Mouse (Mus musculus): Measurements from ENCODE around the gene Siglecg. TPM values are rescaled to one million over a fixed set of nuclear protein-coding genes. Genes with fewer than 3 reads are reported as not detected.

Gene Siglecg
- polyA plus RNA-seq, 1 experiment from 2014 or later: 3.5 TPM

DNA sequence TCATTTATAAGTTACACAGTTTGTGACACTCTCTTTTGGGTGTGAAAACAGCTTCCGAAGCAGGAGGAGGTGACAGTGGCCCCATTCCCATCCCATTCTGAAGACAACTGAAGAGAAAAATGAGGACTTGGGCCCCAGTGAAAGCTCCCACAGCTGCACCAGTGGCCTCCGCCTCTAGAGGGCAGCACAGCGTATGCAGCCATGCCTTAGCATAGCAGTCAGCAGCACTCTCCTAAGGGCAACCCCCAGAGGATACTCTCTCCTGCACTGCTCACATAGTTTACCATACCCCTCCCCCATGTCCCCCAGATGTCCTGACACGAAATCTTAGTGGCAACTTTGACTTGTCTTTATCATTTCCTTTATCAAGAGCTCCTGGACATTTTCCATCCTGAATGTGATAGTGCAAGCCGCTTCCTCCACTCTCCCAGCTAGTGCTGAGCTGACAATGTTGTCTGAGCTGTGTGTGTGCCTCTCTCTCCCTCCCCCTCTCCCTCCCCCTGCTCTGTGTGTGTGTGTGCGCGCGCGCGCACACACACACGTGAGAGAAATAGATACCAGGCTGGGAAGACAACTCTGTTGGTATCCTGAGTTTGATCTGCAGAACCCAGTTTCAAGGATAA lies 15.1 kb downstream of the Siglecg start:
- Histone ChIP-seq H3K27ac (ENCODE audit: low read depth) (no peak overlapping the region), H3K36me3 (replicated peaks; ENCODE audit: insufficient read depth, low read length) (no peaks in the 10 kb centered on the region), H3K27me3 (ENCODE audit: insufficient read depth, low read length) (no peaks in the 10 kb centered on the region), H3K4me1 (ENCODE audit: insufficient read depth) (no peaks in the 10 kb centered on the region), H3K9me3 (ENCODE audit: low read length) (no peaks in the 10 kb centered on the region), H3K4me2 (ENCODE audit: low read depth, low read length) (peak overlapping the region; percentile 40; the same call in 1 of the 2 replicates), H3K9ac (replicated peaks) (no peak overlapping the region), H3K4me3 (ENCODE audit: low read depth, low read length) (no peak overlapping the region)
- ATAC-seq (peak; percentile 92), DNase-seq (peak; percentile 88)
- TF ChIP-seq CTCF (IDR thresholded peaks at IDR 0.05; ENCODE audit: low read depth) (peak; percentile 96), EP300 (IDR thresholded peaks at IDR 0.05; ENCODE audit: low read depth) (no peak)
- WGBS (ENCODE audit: insufficient replicate concordance): 13% methylated on average over 11 of the region's 11 CpGs

DNA sequence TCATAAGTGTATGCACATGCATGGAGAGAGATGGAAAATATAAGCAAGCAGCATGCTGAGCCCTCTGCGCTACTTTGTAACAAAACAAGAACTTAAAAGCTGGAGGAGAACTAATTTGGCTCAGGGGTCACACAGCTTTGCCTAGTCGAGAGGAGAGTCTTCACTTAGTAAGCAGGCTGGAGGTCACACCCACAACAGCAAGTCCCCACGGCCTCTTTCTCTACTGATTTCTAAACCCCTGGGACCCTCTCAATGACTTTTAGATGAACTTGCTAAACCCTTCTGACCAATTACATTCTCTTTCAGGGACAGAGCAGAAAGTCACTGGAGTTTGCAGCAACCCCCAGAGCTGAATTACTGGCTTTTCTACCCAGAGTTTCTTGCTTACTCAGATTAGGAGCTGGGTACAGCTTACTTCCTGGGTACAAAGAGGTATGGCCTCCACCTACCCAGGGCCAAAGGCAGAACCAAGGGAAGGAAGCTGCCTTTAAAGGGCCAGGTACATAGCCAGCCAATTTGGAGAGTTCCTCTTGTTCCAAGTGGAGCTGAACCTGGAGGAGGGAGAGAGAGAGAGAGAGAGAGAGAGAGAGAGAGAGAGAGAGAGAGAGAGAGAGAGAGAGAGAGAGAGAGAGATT lies 16.1 kb downstream of the Siglecg start:
- Histone ChIP-seq H3K36me3 (replicated peaks; ENCODE audit: insufficient read depth, low read length) (no peaks in the 10 kb centered on the region), H3K4me2 (ENCODE audit: low read depth, low read length) (no peak overlapping the region), H3K9me3 (ENCODE audit: low read length) (no peaks in the 10 kb centered on the region), H3K4me1 (ENCODE audit: insufficient read depth) (no peaks in the 10 kb centered on the region), H3K27me3 (ENCODE audit: insufficient read depth, low read length) (no peaks in the 10 kb centered on the region), H3K9ac (replicated peaks) (no peak overlapping the region), H3K4me3 (ENCODE audit: low read depth, low read length) (no peak overlapping the region), H3K27ac (ENCODE audit: low read depth) (no peak overlapping the region)
- ATAC-seq: no peak
- 55% methylated on average over 3 of the region's 3 CpGs for WGBS (ENCODE audit: insufficient replicate concordance)
- TF ChIP-seq EP300 (IDR thresholded peaks at IDR 0.05; ENCODE audit: low read depth) (no peak), CTCF (IDR thresholded peaks at IDR 0.05; ENCODE audit: low read depth) (no peak)
- DNase-seq: no peak

DNA sequence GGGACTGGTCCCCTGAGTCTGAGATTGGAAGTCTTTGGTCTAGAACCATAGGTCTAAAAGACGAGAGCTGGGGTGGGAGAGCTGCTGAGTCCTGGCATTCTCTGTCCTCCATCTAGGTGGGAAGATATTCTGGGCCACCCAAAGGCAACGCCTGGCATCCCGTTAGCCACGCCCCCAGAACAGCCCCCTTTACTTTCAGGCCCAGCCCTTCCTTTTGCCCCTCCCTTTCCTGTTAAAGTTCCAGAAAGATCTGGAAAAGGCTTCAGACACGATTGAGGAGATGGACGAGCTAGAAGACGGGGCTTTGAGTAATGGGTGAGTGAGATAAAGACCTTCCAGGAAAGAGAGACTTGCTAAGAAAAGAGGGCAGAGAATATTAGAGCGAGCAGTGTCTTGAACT lies 19.4 kb downstream of the Siglecg start, which contains the start of gene Lim2:
Gene Lim2, plus strand, starts transcription at position 265 of the 400 bp plus-strand sequence.
- WGBS (ENCODE audit: insufficient replicate concordance): 77% methylated on average over 8 of the region's 8 CpGs

DNA sequence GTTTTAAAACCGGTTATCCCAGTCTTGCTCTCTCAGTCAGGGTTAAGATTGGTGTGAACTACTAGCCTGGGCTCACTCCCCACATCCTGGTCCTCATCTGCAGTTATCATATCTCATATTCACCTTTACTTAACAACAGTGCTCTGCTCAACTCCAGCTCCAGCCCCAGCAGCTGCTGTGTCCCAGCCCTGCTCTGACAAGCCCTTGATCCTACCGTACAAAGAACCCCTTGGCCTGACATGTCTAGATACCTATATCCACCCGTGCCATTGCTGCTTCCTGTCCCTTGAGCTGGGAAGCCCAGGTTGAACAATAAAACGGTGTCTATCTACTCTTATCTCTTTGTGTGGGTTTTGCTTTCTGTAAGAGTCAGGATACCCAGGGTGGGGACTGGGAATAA lies 21.5 kb downstream of the Siglecg start:
- no peak for TF ChIP-seq CTCF (IDR thresholded peaks at IDR 0.05; ENCODE audit: low read depth)
- no peak for TF ChIP-seq EP300 (IDR thresholded peaks at IDR 0.05; ENCODE audit: low read depth)
- Histone ChIP-seq H3K4me3 (ENCODE audit: low read depth, low read length) (no peak overlapping the region), H3K27ac (ENCODE audit: low read depth) (no peak overlapping the region), H3K27me3 (ENCODE audit: insufficient read depth, low read length) (no peaks in the 10 kb centered on the region), H3K9me3 (ENCODE audit: low read length) (no peaks in the 10 kb centered on the region; the same call in 1 of the 2 replicates), H3K4me1 (ENCODE audit: insufficient read depth) (no peaks in the 10 kb centered on the region), H3K4me2 (ENCODE audit: low read depth, low read length) (no peak overlapping the region), H3K9ac (replicated peaks) (no peak overlapping the region), H3K36me3 (replicated peaks; ENCODE audit: insufficient read depth, low read length) (no peaks in the 10 kb centered on the region)
- ATAC-seq: no peak
- no peak for DNase-seq
- WGBS (ENCODE audit: insufficient replicate concordance): 41% methylated on average over 4 of the region's 4 CpGs

More for the DNA sequence above, 19.4 kb downstream of the Siglecg start, which contains the start of gene Lim2:
- Histone ChIP-seq H3K9ac (replicated peaks) (no peak within 1 kb of the TSS), H3K9me3 (ENCODE audit: low read length) (no peaks in the 10 kb centered on the region; the same call in 1 of the 2 replicates), H3K4me1 (ENCODE audit: insufficient read depth) (no peaks in the 10 kb centered on the region), H3K4me2 (ENCODE audit: low read depth, low read length) (no peak within 1 kb of the TSS), H3K4me3 (ENCODE audit: low read depth, low read length) (no peak within 1 kb of the TSS), H3K36me3 (replicated peaks; ENCODE audit: insufficient read depth, low read length) (no peaks in the 10 kb centered on the region), H3K27me3 (ENCODE audit: insufficient read depth, low read length) (no peaks in the 10 kb centered on the region), H3K27ac (ENCODE audit: low read depth) (no peak within 1 kb of the TSS)
- DNase-seq (no peak), ATAC-seq (no peak)
- TF ChIP-seq EP300 (IDR thresholded peaks at IDR 0.05; ENCODE audit: low read depth) (no peak), CTCF (IDR thresholded peaks at IDR 0.05; ENCODE audit: low read depth) (no peak)

DNA sequence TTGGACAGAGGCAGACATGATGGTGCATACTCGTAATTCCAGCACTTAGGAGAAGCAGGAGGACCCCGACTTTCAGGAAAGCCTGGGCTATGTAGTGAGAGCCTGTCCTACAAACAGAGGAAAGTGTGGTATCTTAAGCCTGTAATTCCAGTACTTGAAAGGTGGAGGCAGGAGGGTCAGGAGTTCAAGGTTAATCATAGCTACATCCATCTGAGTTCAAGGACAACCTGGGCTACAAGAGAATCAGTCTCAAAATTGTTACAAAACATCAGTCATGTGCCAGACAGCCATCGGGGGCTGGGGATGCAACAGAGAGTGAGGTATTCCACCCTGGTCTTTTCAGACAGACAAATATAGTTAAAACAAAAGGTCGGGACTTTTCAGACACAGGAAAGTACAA lies 24.9 kb downstream of the Siglecg start:
- DNase-seq: no peak
- no peaks in the 10 kb centered on the region for H3K4me1 ChIP-seq (ENCODE audit: insufficient read depth)
- H3K27ac ChIP-seq (ENCODE audit: low read depth): no peak overlapping the region
- H3K4me3 ChIP-seq (ENCODE audit: low read depth, low read length): no peak overlapping the region
- no peak overlapping the region for H3K4me2 ChIP-seq (ENCODE audit: low read depth, low read length)
- H3K27me3 ChIP-seq (ENCODE audit: insufficient read depth, low read length): no peaks in the 10 kb centered on the region
- 61% methylated on average over 4 of the region's 4 CpGs for WGBS (ENCODE audit: insufficient replicate concordance)
- no peaks in the 10 kb centered on the region; the same call in 1 of the 2 replicates for H3K9me3 ChIP-seq (ENCODE audit: low read length)
- H3K36me3 ChIP-seq (replicated peaks; ENCODE audit: insufficient read depth, low read length): no peaks in the 10 kb centered on the region
- ATAC-seq: no peak
- TF ChIP-seq EP300 (IDR thresholded peaks at IDR 0.05; ENCODE audit: low read depth) (no peak), CTCF (IDR thresholded peaks at IDR 0.05; ENCODE audit: low read depth) (no peak)
- no peak overlapping the region for H3K9ac ChIP-seq (replicated peaks)

DNA sequence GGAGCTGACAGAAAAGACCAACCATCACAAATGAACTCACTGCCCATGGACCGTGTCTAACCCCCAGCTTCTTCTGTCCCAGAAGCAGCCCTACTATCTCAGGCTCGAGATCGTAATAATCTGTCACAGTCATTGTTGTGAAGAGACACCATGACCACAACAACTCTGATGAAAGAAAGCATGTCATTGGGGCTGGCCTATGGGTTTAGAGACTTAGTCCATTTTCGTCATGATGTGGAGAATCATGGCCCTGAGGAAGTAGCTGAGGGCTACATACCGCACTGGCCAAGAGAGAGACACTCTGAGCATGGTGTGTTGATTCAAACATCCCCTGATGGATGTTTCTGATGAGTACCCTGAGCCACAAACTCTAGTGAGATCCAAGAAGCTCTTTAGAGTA lies 26.7 kb downstream of the Siglecg start:
- DNase-seq: no peak
- 81% methylated on average over 5 of the region's 5 CpGs for WGBS (ENCODE audit: insufficient replicate concordance)
- no peaks in the 10 kb centered on the region; the same call in 1 of the 2 replicates for H3K9me3 ChIP-seq (ENCODE audit: low read length)
- TF ChIP-seq CTCF (IDR thresholded peaks at IDR 0.05; ENCODE audit: low read depth) (no peak), EP300 (IDR thresholded peaks at IDR 0.05; ENCODE audit: low read depth) (no peak)
- H3K4me3 ChIP-seq (ENCODE audit: low read depth, low read length): no peak overlapping the region
- no peak overlapping the region for H3K27ac ChIP-seq (ENCODE audit: low read depth)
- H3K4me2 ChIP-seq (ENCODE audit: low read depth, low read length): no peak overlapping the region
- H3K9ac ChIP-seq (replicated peaks): no peak overlapping the region
- no peaks in the 10 kb centered on the region for H3K36me3 ChIP-seq (replicated peaks; ENCODE audit: insufficient read depth, low read length)
- no peaks in the 10 kb centered on the region for H3K27me3 ChIP-seq (ENCODE audit: insufficient read depth, low read length)
- ATAC-seq: no peak
- peaks cover 3% of the 10 kb centered on the region; the same call in 1 of the 2 replicates for H3K4me1 ChIP-seq (ENCODE audit: insufficient read depth)
